Mouse (Mus musculus) thymus, postnatal 14 days (tissue): ENCODE results near the gene Gm21094.
"Not testable (repeated sequence)": the region's sequence is repeated elsewhere in the genome, so short reads cannot be mapped to it uniquely, and the experiment has no call there.

ENCODE experiments used
- DNase-seq: peaks from one replicate; pipeline ENCODE4 v3.0.0; 2021

Gene Gm21094

DNA sequence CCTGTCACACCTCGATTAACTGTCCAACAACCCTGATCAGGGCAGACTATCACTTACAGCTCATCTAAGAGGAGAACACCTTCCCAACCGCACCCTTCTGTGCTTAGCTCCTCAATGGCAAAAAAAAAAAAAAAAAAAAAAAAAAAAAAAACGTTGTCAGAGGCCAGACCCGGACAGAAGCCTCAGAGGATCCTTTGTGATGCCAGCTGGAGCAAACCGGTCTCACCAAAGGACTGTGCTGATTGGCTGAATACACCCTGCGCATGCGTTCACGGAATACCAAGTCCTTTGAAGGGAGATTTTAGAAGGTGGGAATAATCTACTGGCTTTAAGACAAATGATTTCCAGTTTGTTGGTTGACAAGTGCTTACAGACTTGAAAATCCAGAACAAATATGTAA, at the start of gene Gm21094:
Gene Gm21094, minus strand, starts transcription at position 101 of the 400 bp plus-strand sequence.
- not testable (repeated sequence) for DNase-seq
